Mouse (Mus musculus): ENCODE measurements around the gene Prss38.

Gene Prss38

DNA sequence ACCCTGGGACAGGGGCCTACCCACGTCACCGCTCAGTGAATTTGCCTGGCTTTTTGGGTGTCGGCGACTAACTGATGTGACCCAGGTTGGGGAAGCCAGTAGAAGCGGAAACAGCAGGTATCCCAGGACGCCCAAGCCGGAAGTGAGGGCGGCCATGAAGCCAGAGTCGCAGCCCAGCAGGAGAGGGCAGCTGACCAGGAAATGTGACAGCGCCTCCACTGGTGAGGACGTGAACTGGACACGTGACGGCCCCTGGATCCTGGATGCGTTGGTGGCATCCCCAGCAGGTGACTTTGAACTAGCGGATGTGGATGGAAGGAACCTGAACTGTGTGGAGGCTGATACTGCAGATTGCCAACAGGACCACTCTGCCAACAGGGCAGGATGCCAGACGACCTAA is at the start of gene Prss38:
TSS of gene Prss38 (minus strand) at position 183 of the 400 bp plus-strand sequence.
- no peak for DNase-seq (ENCODE audit: low spot score)

DNA sequence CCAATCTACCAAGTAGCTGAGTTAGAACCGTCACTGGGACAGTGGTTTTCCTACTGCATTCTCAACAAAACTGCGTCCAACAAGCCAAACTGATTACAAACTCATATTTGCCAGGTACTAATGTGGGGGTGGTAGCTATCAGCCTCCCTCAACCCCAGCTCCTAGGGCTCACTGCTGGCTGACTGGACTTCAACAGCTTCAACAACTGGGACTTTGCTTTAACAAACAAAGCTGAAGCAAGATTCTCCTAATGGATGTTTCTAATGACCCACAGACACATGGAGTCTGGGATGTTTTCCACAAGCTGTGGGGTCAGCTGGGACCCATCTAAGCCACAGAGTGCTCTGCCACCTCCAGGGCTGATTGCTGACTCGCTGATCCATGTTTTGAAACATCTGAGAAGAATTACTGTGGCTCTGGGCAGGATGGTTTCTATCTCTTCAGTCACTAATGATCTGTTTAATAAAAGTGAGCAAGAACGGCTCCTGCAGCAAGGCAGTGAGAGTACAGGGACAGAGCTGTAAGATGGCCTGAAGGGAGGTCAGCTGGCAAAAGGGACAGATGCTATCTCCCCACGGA is 47.6 kb upstream of the Prss38 start:
- no peak for DNase-seq (ENCODE audit: low spot score)

DNA sequence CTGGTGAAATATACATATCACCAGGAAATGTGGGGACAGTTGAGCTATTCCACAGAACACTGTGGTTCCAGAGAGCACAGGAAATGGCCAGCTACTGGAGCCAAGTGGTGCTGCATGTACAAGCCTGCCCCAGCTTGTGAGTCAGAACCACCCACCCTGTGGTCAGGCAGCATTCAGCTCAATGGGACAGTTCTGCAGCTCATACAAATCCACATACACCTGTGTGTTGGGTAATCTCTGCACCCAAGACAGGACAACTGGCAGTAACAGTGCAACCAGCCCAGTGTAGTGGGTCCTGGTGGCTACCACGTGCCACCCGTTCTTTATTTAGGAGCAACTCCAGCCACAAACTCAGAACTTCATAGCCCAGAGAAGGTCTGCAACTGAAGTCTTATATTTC is 46.5 kb upstream of the Prss38 start:
- DNase-seq (ENCODE audit: low spot score) = peak; percentile 76

DNA sequence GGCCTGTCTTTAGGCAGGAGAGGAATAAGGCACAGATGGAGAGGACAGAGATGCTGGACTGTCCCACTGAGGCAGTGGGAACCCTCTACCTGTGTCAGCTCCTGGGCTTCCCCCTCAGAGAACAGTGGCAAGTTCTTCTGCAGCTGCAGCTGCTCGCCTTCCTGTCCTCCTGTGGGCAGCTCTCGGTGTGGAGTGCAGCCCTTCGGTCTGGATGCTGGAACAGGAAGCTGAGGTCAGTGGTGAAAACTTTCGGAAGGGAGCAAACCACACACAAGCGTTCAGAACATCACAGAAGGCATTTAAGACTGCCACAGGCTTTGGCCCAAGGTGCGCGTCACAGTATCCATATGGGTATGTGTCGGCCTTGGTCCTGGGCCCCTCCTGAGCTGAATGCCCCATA is 46.0 kb upstream of the Prss38 start:
- no peak for DNase-seq (ENCODE audit: low spot score)

DNA sequence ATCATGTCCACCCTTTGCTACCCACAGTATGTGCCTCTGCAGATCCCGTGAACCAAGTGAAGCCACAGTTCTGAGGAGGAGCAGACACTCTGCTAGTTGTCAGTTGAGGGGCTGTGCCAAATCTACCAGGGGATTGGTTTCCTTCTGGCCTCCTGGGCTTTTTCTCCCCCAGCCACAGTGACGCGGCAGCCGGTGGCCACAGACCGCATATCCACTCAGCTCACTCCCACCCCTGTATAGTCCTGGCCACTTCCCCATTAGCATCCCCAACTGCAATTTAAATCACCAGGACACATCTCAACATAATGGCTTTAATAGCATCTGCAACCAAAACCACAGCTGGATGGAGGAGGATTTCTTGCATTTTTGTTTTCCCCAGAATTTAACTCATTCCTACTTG is 43.3 kb upstream of the Prss38 start:
- no peak for DNase-seq (ENCODE audit: low spot score)

DNA sequence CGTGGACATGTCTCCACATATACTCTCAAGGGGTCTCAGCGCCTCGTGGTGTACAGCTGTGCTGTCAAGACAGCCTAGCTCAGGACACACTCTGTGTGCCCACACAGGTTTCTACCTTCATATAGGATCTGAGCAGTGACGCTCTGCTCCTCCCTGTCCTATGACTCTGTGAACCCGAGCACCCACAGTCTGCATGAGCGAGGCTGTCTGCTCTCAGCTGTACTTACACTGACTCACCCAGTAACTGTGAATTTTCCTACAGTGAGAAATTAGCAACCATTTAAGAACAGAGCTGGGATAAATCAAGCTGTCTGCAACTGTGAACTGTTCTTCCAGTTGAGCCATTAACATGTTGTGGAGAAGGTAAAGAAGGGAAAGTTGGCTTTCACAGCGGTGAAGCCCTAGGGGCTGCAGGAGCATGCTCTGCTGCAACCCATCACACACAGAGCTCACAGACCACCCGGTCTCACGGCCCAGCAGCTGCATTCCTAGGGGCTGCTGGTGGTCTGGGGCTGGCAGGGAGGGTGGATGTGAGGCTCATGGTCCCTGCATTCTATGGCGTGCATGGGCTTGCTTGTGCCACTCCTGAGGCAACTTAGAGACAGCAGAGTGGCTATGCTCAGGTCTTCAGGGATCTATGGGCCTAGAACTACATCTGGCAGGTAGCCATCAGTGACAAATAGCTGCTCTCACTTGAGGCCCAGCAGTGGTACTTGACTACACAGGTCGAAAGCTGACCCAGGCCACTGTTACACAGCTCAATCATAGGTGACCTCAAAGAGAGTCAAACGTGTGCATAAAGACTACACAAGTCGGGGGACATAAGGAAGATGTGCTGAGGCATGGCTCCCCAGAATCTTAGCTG is 37.8 kb upstream of the Prss38 start:
- no peak for DNase-seq (ENCODE audit: low spot score)

DNA sequence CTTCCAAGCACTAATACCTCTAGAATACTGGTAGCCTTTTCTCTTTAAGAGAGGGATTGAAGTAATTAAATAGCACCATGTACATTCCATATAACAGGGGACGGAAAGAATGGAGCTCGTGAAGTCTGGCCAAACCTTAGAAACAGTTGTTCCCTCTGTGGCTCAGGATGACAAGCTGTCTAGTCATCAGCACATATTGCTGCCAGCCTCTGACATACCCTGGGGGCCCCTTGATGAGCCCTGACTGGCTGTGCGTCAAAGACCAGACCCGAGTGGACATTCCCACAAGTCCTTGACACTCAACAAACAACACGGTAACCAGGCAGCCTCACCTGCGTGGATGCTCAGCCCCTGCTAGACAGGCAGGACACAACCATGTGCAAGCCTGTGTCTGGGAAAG is 36.6 kb upstream of the Prss38 start:
- DNase-seq (ENCODE audit: low spot score) = no peak

DNA sequence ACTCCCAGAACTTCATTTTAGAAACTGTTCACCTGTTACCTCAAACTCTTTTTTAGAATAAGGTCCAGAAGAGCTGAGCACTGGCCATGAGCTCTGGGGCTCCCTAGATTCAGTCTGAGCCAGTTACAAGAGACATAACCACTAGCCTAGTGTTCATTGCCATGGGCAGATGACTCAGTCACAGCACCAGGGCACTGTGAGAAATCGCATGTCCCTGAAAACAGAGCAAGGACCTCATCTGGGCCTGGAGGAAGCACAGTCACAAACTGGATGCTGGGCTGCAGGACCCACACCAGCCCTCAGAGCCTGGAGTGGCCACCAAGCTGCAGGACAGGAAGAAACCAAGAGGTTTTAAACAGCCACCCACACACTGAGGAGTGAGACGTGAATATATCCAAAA is 35.4 kb upstream of the Prss38 start:
- DNase-seq (ENCODE audit: low spot score) = no peak

DNA sequence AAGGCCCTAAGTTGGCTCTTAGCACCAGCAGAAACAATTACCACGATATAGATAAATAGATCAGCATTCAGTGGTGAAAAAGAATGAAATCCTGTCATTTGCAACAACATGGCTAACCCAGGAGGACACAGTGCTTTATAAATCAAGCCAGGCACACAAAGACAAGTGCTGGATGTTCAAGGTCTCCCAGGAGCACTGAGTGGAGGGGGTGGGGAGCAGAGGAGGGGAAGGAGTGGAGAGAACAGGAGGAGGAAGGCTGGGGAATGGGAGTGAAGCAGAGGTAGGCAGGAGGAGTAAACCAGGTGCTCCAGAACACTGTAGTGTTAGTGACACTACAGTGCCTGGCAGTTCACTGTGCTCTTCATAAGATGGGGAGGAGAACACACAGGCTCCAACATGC is 30.3 kb upstream of the Prss38 start:
- DNase-seq (ENCODE audit: low spot score) = no peak

DNA sequence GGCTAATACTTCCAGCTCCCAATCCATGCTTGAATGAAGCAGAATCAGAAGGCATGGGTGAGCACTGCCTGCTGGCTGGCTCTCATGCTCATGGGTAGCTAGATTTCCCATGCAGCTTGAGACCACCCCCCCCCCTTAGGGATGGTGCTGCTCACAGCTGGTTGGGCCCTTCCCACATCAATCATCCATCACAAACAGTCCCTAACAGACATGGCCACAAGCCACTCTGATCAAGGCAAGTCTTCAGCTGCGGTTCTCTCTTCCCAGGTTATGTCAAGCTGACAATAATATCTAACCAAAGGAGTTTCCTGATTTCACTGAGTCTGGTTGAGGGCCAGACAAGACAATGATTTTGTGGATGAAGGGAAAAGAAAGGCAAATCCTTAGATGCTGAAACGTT is 25.4 kb upstream of the Prss38 start:
- no peak for DNase-seq (ENCODE audit: low spot score)

DNA sequence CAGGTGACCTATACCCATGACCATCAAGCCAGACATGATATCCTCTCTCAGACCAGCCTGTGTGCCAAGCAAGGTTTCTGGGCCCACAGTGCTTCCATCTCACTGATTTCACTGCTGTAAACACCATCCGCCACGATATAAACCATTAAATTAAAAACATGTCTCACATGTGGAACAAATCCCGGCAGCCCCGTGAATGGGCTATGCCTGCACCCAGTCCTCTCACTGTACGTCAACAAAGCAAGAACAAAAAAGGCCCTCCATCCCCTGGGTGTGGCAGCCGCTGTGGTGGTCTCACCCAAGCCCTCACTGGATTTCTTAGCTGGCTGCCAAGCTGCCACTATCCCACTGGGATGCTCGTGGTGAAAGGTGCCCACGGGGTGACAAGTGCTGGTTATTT is 24.4 kb upstream of the Prss38 start:
- no peak for DNase-seq (ENCODE audit: low spot score)

DNA sequence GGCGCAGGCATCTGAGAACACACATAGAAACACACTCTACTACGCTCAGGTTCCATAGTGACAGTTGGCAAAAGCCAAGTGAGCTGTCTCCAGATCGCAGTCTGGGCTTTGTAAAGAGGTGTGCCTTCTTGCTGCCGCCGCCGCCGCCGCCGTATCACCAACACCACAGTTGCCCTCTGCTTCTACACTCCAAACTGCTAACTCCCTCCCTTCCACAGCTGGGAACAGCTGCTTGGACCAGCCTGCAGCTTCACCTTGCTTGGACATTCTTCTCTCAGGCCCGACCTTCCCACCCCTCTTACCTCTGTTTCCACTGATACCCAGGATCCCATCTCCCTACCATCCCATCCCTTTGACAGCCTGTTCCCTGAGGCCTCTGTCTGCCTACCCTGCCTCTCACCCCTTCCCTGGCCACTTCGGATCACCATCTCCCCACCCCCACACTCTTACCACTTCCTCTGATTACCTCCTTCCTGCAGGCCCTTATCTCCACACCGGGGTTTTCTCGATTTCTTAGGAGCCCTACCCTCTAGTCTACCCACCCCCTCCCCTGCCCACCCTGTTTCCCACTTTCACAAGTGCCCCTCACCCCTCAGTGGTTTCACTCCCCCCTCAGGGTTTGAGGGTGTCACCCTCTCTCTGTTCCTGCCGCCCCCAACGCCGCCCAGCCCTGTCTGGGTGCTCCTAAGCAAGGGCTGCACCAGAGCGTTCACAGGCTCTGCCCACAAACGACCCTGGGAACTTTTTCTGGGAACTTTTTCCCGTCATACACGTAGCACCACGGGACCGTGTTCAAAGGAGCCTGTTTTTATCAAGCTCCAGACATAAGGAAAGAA is 22.3 kb upstream of the Prss38 start:
- no peak for DNase-seq (ENCODE audit: low spot score)

DNA sequence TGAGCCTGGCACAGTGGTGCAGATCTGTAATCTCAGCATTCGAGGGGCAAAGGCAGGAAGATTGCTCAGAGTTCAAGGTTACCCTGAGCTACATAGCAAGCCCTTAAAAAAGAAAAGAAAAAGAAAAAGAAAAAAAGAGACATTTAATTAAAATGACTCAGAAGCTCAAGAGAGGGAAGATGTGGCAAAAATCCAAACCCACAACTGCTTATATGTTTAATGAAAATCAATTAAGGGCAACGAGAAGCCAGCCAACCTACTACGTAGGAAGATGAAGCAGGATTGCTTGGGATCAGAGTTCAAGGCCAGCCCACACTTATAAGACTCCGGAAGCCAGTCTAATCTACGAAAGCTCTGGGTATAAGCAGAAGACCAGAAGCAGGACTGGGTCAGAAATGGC is 19.0 kb upstream of the Prss38 start:
- DNase-seq (ENCODE audit: low spot score) = no peak

DNA sequence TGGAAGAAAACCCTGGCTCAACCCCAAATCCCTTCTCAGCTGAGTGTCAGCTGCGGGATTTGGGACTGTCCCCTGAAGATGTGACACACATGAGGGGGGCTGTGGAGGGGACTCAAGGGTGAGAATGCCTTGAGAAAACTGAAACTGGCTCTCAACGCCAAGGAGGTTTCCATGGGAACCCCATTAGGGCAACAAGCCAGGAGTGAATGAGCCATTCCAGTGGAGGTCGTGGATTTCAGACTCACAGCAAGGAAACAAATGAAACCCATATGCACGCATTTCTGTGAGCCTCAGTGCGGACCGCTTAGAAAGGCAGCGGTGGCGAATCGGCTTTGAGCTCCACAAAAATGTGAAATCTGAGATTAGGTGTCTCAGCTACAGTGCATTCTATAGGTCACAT is 18.1 kb upstream of the Prss38 start:
- DNase-seq (ENCODE audit: low spot score) = peak; percentile 28

DNA sequence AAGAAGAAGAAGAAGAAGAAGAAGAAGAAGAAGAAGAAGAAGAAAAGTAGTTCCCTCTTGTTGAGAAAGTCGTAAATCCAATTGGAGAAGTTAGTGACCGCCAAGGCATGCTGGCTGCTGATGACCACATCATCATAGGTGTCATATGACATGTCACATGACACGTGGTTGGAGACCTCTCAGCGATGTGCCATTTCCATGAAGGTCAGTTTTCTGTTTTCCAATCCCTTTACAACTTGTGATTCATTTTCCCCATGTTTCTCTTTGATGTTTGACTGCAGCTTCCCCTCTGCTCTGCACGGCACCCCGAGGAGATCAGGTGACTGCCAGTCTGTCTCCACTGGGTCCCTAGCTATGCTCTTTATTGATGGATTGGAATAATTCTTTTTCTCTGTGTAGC is 16.8 kb upstream of the Prss38 start:
- no peak for DNase-seq (ENCODE audit: low spot score)

DNA sequence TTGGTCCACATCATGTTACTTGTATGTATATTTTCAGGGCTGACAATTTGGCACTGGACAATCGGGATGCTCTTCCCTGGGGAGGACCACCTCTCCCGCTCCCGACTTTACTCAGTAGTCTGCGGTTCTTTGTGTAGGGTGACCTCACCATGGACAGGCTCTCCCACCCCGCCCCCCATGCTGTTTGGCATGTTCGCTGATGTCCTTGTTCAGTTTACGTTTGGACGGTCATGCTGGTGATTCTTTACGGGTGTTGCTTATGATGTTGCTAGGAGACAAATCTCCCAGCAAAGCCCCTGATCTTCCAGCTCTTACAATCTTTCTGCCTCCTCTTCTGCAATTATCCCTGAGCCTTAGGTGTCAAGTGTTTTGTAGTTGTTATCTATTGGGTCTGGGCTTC is 15.0 kb upstream of the Prss38 start:
- DNase-seq (ENCODE audit: low spot score) = no peak

DNA sequence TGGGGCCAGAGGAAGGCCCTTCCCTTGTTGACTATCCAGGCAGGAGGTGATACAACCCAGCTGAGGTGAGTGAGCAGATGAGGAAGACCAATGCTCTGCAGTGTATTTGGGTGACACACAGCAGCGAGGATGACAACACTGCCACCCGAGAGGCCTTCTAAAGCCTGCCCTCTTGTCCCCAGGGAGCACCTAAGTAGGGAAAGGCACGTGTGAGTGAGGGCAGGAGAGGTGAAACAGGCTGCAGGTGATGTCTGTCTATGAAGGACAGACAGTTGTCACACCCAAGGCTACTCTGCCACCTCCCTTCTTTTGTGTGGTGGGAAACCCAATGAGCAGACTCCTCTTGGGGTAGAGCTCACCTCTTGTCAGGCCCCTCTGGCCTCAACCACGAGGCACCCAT is 14.2 kb upstream of the Prss38 start:
- no peak for DNase-seq (ENCODE audit: low spot score)

DNA sequence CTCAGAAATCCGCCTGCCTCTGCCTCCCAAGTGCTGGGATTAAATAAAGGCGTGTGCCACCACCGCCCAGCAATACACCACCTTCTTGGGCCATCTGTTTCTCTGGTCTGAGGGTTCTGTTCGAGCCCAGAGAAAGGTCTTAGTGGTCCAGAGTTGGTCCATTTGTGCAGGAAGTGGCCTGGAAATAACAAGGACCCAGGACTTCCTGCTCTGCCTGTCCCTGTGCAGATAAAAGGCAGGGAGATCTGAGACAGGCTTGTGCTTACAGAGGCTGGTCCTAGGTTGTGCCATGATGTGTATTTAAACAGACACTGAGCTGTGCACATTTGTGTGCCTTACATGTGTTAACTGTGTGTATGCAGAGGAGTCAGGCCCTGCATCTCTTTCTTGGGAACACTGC is 13.3 kb upstream of the Prss38 start:
- no peak for DNase-seq (ENCODE audit: low spot score)

DNA sequence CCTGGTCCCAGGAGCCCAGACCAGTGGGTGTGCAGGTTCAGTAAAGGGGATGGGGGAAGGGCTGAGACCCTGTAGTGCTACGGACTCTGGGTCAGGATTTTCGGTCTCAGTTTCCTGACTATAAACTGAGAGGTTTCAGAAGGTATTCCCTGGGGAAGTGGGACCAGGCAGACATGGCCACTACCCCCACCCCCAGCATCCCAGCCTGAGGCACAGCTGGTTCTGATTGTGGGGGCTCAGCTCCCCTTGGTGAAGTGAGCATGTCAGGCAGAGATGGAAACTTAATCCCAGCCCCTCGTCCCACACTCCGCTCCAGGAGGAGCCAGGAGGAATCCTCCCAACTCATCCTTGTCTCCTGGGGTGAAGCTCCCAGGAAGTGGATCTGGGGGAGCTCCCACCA is 12.0 kb upstream of the Prss38 start:
- no peak for DNase-seq (ENCODE audit: low spot score)

DNA sequence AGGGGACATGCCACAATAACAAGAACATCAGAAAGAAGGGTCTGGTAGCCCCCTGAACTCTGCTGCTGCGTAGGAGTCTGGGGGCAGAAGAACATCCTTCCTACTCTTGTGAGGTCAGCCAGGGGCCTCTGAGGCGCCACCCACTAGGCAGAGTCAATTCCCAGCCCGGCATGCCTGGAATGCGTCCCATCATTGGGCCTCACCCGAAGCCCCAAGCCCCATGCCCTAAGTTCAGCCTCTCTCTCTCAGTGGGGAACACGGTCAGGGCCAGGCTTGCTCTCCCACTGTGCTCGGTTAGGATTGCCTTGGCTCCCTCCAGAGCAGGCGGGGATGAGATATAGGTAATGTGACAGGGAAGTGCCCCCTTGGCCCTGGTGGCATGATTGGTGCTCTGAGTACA is 9.7 kb upstream of the Prss38 start:
- peak; percentile 36 for DNase-seq (ENCODE audit: low spot score)

DNA sequence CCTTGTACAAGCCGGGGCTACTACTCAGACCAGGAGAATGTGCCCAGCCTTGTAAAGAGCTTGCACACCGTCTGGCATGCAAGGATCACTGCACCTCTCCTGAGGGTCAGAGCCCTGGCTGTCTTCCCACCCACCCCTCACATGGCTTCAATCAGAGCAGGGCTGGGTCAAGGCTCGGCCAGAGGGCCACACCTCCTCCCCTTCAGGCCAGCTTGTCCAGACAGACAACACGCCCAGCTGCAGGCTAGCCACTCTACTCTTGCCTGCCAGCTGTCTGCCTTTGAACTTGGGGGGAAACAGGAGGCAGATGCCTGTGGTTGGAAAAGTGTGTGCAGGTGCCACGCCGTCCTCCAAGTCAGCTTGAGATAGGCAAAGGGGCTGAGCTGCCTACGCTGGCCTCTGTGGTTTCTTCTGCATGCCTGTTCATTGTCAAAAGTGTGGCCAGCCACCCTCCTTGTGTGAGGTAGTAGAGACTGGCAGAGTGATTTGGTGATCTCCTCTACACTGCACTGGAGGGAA is 9.0 kb upstream of the Prss38 start:
- DNase-seq (ENCODE audit: low spot score) = peak; percentile 26

DNA sequence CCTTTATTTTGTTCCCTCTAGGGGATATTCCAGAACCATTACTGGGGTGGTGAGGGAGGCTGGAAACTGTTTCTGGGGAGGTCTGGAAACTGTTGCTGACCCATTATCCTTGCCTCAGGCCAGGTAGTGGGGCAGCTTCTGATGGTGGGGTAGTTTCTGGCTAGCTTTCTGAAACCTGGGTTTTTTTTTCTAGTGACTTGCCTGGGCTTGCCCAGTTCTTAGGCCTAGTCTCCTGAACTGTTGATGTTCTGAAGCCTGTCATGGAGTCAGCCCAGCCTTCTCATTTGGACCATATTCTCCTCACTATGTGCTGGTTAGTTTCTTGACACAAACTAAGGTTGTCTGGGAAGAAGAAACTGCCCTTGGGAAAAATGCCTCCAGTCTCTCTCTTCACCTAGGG is 4.1 kb upstream of the Prss38 start:
- no peak for DNase-seq (ENCODE audit: low spot score)

DNA sequence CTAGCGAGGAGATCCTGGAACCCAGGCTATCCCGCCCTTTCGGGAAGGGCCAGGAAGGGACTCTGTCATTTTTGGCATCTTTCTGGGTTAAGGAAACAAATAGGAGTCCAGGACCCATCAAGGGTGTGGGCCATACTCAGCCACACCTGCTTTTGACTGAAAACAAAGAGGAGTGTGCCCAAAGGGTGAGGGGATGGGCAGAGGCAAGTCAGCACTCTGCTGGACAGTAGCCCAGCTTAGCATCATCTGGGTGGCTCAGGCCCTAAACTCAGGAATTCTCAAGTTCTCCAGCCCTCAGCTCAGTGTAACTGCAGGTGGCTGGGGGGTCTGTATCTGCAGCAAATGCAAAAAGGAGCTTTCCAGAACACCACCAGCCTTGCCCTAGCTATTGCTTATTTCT is 2.5 kb upstream of the Prss38 start:
- DNase-seq (ENCODE audit: low spot score) = no peak

Data from urinary bladder, postnatal 14 days (tissue).